Mouse (Mus musculus): ENCODE measurements around the gene Krt34.

Gene Krt34

GRCm38 (mm10) chr11:99994384-99994661, 47.0 kb downstream of the Krt34 start:
- DNase-seq = no peak

- DNase-seq = peak; percentile 15
Measured at GRCm38 (mm10) chr11:99993620-99994383, 47.6 kb downstream of the Krt34 start, which contains the start of gene Krtap17-1. Gene Krtap17-1 (minus strand): TSS chr11:99993994.

- no peak for DNase-seq
Measured at GRCm38 (mm10) chr11:99990571-99990970, 50.8 kb downstream of the Krt34 start.

GRCm38 (mm10) chr11:99989881-99990405, 51.4 kb downstream of the Krt34 start:
- no peak for DNase-seq

- no peak for DNase-seq
Measured at GRCm38 (mm10) chr11:99988530-99988929, 52.8 kb downstream of the Krt34 start.
